Mouse (Mus musculus): Measurements from ENCODE around the gene Slc25a42. TPM values are rescaled to one million over a fixed set of nuclear protein-coding genes. Genes with fewer than 3 reads are reported as not detected.
A peak's percentile ranks its signal among the peaks of the same experiment; 100 is the strongest.
"Not testable (repeated sequence)": the region's sequence is repeated elsewhere in the genome, so short reads cannot be mapped to it uniquely, and the experiment has no call there.

Gene Slc25a42
- polyA plus RNA-seq, 1 experiment from 2014 or later: 4.4 TPM

- Histone ChIP-seq H3K27me3 (no peaks in the 10 kb centered on the region), H3K4me1 (peaks cover 12% of the 10 kb centered on the region), H3K36me3 (peaks cover 26% of the 10 kb centered on the region), H3K27ac (no peak overlapping the region), H3K9ac (peak overlapping the region; percentile 71), H3K4me2 (replicated peaks) (peak overlapping the region; percentile 85), H3K9me3 (no peaks in the 10 kb centered on the region), H3K4me3 (peak overlapping the region; percentile 60)
- WGBS: 6% methylated on average over 13 of the region's 13 CpGs
- ATAC-seq (ENCODE audit: insufficient number of reproducible peaks, insufficient read depth, low FRiP score, low TSS enrichment): no peak; the same call in 1 of the 2 replicates
These were observed 21.5 kb upstream of the Slc25a42 start for GRCm38 (mm10) chr8:70233606-70234005.

- WGBS: 90% methylated on average over 9 of the region's 9 CpGs
- Histone ChIP-seq H3K9ac (no peak overlapping the region), H3K27ac (no peak overlapping the region), H3K27me3 (no peaks in the 10 kb centered on the region), H3K9me3 (no peaks in the 10 kb centered on the region), H3K36me3 (peaks cover 9% of the 10 kb centered on the region; the same call in 1 of the 2 replicates), H3K4me2 (replicated peaks) (no peak overlapping the region), H3K4me3 (no peak overlapping the region), H3K4me1 (peaks cover 12% of the 10 kb centered on the region)
- no peak for ATAC-seq (ENCODE audit: insufficient number of reproducible peaks, insufficient read depth, low FRiP score, low TSS enrichment)
These were observed 18.7 kb upstream of the Slc25a42 start for GRCm38 (mm10) chr8:70230837-70231236.

- no peak for ATAC-seq (ENCODE audit: insufficient number of reproducible peaks, insufficient read depth, low FRiP score, low TSS enrichment)
- peaks cover 32% of the 10 kb centered on the region for H3K36me3 ChIP-seq
- H3K4me3 ChIP-seq: no peak overlapping the region
- H3K9ac ChIP-seq: no peak overlapping the region
- H3K27ac ChIP-seq: no peak overlapping the region
- H3K4me1 ChIP-seq: no peaks in the 10 kb centered on the region
- WGBS: 37% methylated on average over 4 of the region's 4 CpGs
- no peaks in the 10 kb centered on the region for H3K27me3 ChIP-seq
- no peak overlapping the region for H3K4me2 ChIP-seq (replicated peaks)
- no peaks in the 10 kb centered on the region for H3K9me3 ChIP-seq
These were observed 15.9 kb upstream of the Slc25a42 start for GRCm38 (mm10) chr8:70227997-70228396.

- whole genome bisulfite sequencing: 51% methylated on average over 6 of the region's 6 CpGs
- no peak overlapping the region for H3K9ac ChIP-seq
- ATAC-seq (ENCODE audit: insufficient number of reproducible peaks, insufficient read depth, low FRiP score, low TSS enrichment): no peak
- peaks cover 28% of the 10 kb centered on the region for H3K36me3 ChIP-seq
- no peak overlapping the region for H3K4me3 ChIP-seq
- no peak overlapping the region for H3K27ac ChIP-seq
- no peaks in the 10 kb centered on the region for H3K27me3 ChIP-seq
- H3K4me1 ChIP-seq: no peaks in the 10 kb centered on the region
- no peak overlapping the region for H3K4me2 ChIP-seq (replicated peaks)
- H3K9me3 ChIP-seq: no peaks in the 10 kb centered on the region
These were observed 11.2 kb upstream of the Slc25a42 start for GRCm38 (mm10) chr8:70223341-70223740.

- Histone ChIP-seq H3K36me3 (peaks cover 25% of the 10 kb centered on the region), H3K4me3 (no peak overlapping the region), H3K27me3 (no peaks in the 10 kb centered on the region), H3K4me1 (no peaks in the 10 kb centered on the region), H3K4me2 (replicated peaks) (no peak overlapping the region), H3K9ac (no peak overlapping the region), H3K27ac (no peak overlapping the region), H3K9me3 (no peaks in the 10 kb centered on the region)
- no peak for ATAC-seq (ENCODE audit: insufficient number of reproducible peaks, insufficient read depth, low FRiP score, low TSS enrichment)
- WGBS: 92% methylated on average over 12 of the region's 12 CpGs
These were observed 9.9 kb upstream of the Slc25a42 start for GRCm38 (mm10) chr8:70222041-70222440.

- Histone ChIP-seq H3K9ac (no peak overlapping the region), H3K4me2 (replicated peaks) (no peak overlapping the region), H3K9me3 (no peaks in the 10 kb centered on the region), H3K36me3 (peaks cover 25% of the 10 kb centered on the region), H3K4me1 (no peaks in the 10 kb centered on the region), H3K4me3 (no peak overlapping the region), H3K27ac (no peak overlapping the region), H3K27me3 (no peaks in the 10 kb centered on the region)
- ATAC-seq (ENCODE audit: insufficient number of reproducible peaks, insufficient read depth, low FRiP score, low TSS enrichment): no peak
- WGBS: 94% methylated on average over 3 of the region's 3 CpGs
These were observed 8.8 kb upstream of the Slc25a42 start for GRCm38 (mm10) chr8:70220911-70221310.

GRCm38 (mm10) chr8:70220236-70220840, 8.2 kb upstream of the Slc25a42 start:
- H3K27me3 ChIP-seq: no peaks in the 10 kb centered on the region
- H3K4me2 ChIP-seq (replicated peaks): no peak overlapping the region
- no peaks in the 10 kb centered on the region for H3K4me1 ChIP-seq
- peaks cover 25% of the 10 kb centered on the region for H3K36me3 ChIP-seq
- no peak overlapping the region for H3K9ac ChIP-seq
- H3K27ac ChIP-seq: no peak overlapping the region
- WGBS: 68% methylated on average over 8 of the region's 8 CpGs
- H3K9me3 ChIP-seq: no peaks in the 10 kb centered on the region
- no peak overlapping the region for H3K4me3 ChIP-seq
- no peak for ATAC-seq (ENCODE audit: insufficient number of reproducible peaks, insufficient read depth, low FRiP score, low TSS enrichment)

GRCm38 (mm10) chr8:70219107-70219684, 7.1 kb upstream of the Slc25a42 start:
- Histone ChIP-seq H3K27me3 (no peaks in the 10 kb centered on the region), H3K4me1 (no peaks in the 10 kb centered on the region), H3K9ac (no peak overlapping the region), H3K4me2 (replicated peaks) (no peak overlapping the region), H3K9me3 (no peaks in the 10 kb centered on the region), H3K36me3 (peaks cover 15% of the 10 kb centered on the region), H3K27ac (no peak overlapping the region), H3K4me3 (no peak overlapping the region)
- 58% methylated on average over 5 of the region's 5 CpGs for WGBS
- no peak for ATAC-seq (ENCODE audit: insufficient number of reproducible peaks, insufficient read depth, low FRiP score, low TSS enrichment)

GRCm38 (mm10) chr8:70217441-70217840, 5.3 kb upstream of the Slc25a42 start:
- H3K27ac ChIP-seq: no peak overlapping the region
- 0 out of 2 replicates have a peak, but pooled peaks cover 4% of the 10 kb centered on the region for H3K4me1 ChIP-seq
- H3K9me3 ChIP-seq: no peaks in the 10 kb centered on the region
- no peak for ATAC-seq (ENCODE audit: insufficient number of reproducible peaks, insufficient read depth, low FRiP score, low TSS enrichment)
- H3K4me2 ChIP-seq (replicated peaks): no peak overlapping the region
- H3K27me3 ChIP-seq: no peaks in the 10 kb centered on the region
- H3K36me3 ChIP-seq: no peaks in the 10 kb centered on the region; the same call in 1 of the 2 replicates
- H3K9ac ChIP-seq: no peak overlapping the region
- H3K4me3 ChIP-seq: no peak overlapping the region

GRCm38 (mm10) chr8:70216566-70216965, 4.5 kb upstream of the Slc25a42 start:
- Histone ChIP-seq H3K27me3 (no peaks in the 10 kb centered on the region), H3K4me3 (no peak overlapping the region), H3K36me3 (no peaks in the 10 kb centered on the region), H3K9me3 (no peaks in the 10 kb centered on the region), H3K27ac (no peak overlapping the region), H3K4me1 (0 out of 2 replicates have a peak, but pooled peaks cover 6% of the 10 kb centered on the region), H3K4me2 (replicated peaks) (no peak overlapping the region), H3K9ac (no peak overlapping the region)
- 79% methylated on average over 1 of the region's 1 CpGs for WGBS
- ATAC-seq (ENCODE audit: insufficient number of reproducible peaks, insufficient read depth, low FRiP score, low TSS enrichment): no peak

GRCm38 (mm10) chr8:70216161-70216560, 4.1 kb upstream of the Slc25a42 start:
- H3K36me3 ChIP-seq; H3K27ac ChIP-seq; H3K4me2 ChIP-seq (replicated peaks); H3K27me3 ChIP-seq; H3K4me3 ChIP-seq; H3K4me1 ChIP-seq; H3K9me3 ChIP-seq; ATAC-seq (ENCODE audit: insufficient number of reproducible peaks, insufficient read depth, low FRiP score, low TSS enrichment); H3K9ac ChIP-seq: not testable (repeated sequence)
- 77% methylated on average over 3 of the region's 3 CpGs for WGBS

GRCm38 (mm10) chr8:70215092-70215491, 3.0 kb upstream of the Slc25a42 start:
- ATAC-seq (ENCODE audit: insufficient number of reproducible peaks, insufficient read depth, low FRiP score, low TSS enrichment): no peak
- Histone ChIP-seq H3K4me1 (peaks cover 20% of the 10 kb centered on the region), H3K9ac (no peak overlapping the region), H3K36me3 (no peaks in the 10 kb centered on the region), H3K27me3 (no peaks in the 10 kb centered on the region), H3K4me3 (no peak overlapping the region), H3K4me2 (replicated peaks) (no peak overlapping the region), H3K27ac (no peak overlapping the region), H3K9me3 (no peaks in the 10 kb centered on the region)
- 70% methylated on average over 5 of the region's 5 CpGs for WGBS
